Mouse (Mus musculus) ovary, postnatal 36 days (tissue): ENCODE data around the gene Ttc26.

ENCODE experiments used
- DNase-seq: peaks from one replicate; pipeline ENCODE4 v3.0.0; 2022; ENCODE audit warnings: low spot score, mixed read lengths

The Ttc26 gene

DNA sequence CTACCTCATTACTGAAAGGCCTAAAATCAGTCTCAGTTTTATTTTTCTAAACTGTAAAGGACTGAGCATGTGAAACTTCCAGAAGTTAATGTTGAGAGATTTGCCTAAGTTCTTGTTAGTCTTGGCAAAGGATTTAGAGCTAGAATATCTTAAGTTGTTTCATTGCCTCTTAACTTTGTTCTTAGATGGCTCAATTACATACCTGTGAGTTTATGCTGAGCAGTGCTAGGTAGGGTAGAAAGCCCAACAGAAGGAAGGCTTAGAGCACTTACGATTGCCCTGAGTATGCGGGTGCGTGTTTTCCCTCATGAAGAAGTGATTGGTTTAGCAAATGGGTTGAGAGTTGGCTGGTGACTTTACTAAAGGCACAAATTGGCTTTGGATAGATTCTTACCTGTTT lies 76.8 kb downstream of the Ttc26 start:
- no peak for DNase-seq

DNA sequence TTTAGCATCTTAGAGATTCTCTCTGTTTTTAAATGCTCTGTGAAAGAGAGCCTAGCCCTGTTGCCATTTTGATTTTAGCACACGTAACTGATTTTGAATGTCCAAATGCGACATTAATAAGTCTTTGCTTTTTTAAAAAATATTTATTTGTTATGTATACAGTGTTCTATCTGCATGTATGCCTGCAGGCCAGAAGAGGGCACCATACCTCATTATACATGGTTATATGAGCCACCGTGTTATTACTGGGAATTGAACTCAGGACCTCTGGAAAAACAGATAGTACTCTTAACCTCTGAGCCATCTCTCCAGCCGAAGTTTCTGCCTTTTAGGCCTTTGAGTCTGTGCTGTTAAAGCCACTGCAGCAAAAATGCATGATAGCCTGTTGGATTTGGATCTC lies 88.3 kb downstream of the Ttc26 start:
- DNase-seq: no peak
